Mouse (Mus musculus): ENCODE data around the gene Cmtr2.

DNA sequence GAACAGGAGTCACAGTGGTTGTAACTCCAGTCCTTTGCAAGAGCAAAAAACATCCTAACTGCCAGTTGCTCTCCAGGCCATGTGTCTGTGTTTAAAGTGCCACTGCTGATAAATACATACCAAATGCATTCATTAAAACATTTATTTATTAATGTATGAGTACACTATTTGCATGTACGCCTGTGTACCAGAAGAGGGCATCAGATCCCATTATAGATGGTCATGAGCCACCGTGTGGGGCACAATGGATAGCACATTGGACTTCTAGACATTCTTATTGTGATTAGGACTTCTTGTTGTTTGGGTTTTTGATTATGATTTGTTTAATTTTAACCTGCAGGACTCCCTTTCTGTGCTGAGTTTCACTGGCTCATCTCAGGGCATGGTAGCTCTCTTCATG lies 57.9 kb downstream of the Cmtr2 start:
- TF ChIP-seq CTCF (conservative IDR thresholded peaks at IDR 0.05; ENCODE audit: insufficient read depth, insufficient read length, low read depth, low read length), result 0 out of 2 replicates have a peak, but pooled peaks have one; percentile 14
- TF ChIP-seq POLR2A (IDR thresholded peaks at IDR 0.05; ENCODE audit: low read depth, low read length), result no peak

Data from kidney, adult 2 months (tissue).